Mouse (Mus musculus): ENCODE data around the gene Ccdc40. TPM values are rescaled to one million over a fixed set of nuclear protein-coding genes. Genes with fewer than 3 reads are reported as not detected.

Ccdc40 gene
- polyA plus RNA-seq, 1 experiment from 2014 or later = 0.68 TPM

- WGBS (ENCODE audit: insufficient replicate concordance) = 71% methylated on average over 3 of the region's 3 CpGs
- Histone ChIP-seq H3K4me1 (ENCODE audit: control insufficient read depth, low read depth, low read length) (peaks cover 8% of the 10 kb centered on the region), H3K4me3 (ENCODE audit: low read depth, low read length) (no peak overlapping the region), H3K4me2 (ENCODE audit: low read depth, low read length) (no peak overlapping the region), H3K9me3 (replicated peaks; ENCODE audit: control insufficient read depth, low read length) (no peaks in the 10 kb centered on the region), H3K36me3 (ENCODE audit: control insufficient read depth, insufficient read depth) (no peaks in the 10 kb centered on the region), H3K27me3 (ENCODE audit: control insufficient read depth, insufficient read depth, low read depth, low read length) (no peaks in the 10 kb centered on the region), H3K27ac (ENCODE audit: low read length) (no peak overlapping the region), H3K9ac (ENCODE audit: low read depth, low read length) (no peak overlapping the region)
- no peak for ATAC-seq (ENCODE audit: low read depth)
Observed at GRCm38 (mm10) chr11:119189319-119189718, 39.1 kb upstream of the Ccdc40 start.

DNA sequence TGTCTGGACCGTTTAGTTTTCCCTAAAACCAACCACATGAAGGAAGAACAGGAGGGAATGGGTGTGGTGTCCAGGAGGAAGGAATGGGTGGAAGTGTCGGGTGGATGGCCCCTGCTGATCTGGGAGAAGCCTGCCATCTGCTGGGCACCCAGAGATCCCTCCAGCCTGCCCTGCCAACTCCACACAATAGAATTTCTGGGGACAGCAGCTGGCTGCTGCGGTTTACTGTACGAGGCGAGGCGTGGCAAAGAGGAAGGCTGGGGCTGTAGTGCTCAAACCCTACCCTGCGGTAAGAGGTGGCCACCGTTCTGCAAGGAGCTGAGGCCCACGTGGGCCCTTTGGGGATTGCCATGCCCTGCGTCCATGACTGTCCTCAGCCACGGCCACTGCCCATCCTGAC is 37.9 kb upstream of the Ccdc40 start:
- no peak overlapping the region for H3K9ac ChIP-seq (ENCODE audit: low read depth, low read length)
- H3K27me3 ChIP-seq (ENCODE audit: control insufficient read depth, insufficient read depth, low read depth, low read length) = no peaks in the 10 kb centered on the region
- peak; percentile 23; the same call in 1 of the 2 replicates for ATAC-seq (ENCODE audit: low read depth)
- H3K4me1 ChIP-seq (ENCODE audit: control insufficient read depth, low read depth, low read length) = peaks cover 8% of the 10 kb centered on the region
- H3K4me3 ChIP-seq (ENCODE audit: low read depth, low read length) = no peak overlapping the region
- H3K27ac ChIP-seq (ENCODE audit: low read length) = no peak overlapping the region
- WGBS (ENCODE audit: insufficient replicate concordance) = 8% methylated on average over 11 of the region's 11 CpGs
- no peaks in the 10 kb centered on the region for H3K9me3 ChIP-seq (replicated peaks; ENCODE audit: control insufficient read depth, low read length)
- no peak overlapping the region for H3K4me2 ChIP-seq (ENCODE audit: low read depth, low read length)
- H3K36me3 ChIP-seq (ENCODE audit: control insufficient read depth, insufficient read depth) = no peaks in the 10 kb centered on the region

- H3K9ac ChIP-seq (ENCODE audit: low read depth, low read length) = no peak overlapping the region
Observed at GRCm38 (mm10) chr11:119191606-119192081, 36.7 kb upstream of the Ccdc40 start.

DNA sequence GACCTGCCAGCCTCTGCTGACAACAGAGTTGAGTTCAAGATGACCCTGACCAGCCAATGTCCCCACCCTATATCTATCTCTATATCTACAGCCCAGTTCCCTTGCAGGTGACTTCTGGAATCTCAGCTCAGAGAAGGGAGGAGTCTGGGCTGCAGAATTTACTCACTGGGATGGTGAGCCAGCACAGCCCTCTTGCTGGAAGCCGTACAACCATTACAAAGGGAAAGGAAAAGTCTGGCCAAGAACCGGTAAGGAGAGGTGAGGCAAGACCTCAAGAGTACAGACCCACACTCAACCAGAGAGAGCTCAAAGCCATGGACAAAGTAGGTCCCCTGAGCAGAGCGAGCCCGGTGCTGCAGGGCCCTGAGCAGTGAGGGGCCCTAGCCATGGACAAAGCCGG is 36.2 kb upstream of the Ccdc40 start:
- H3K27ac ChIP-seq (ENCODE audit: low read length) = no peak overlapping the region
- no peak for ATAC-seq (ENCODE audit: low read depth)
- H3K9me3 ChIP-seq (replicated peaks; ENCODE audit: control insufficient read depth, low read length) = no peaks in the 10 kb centered on the region
- H3K4me1 ChIP-seq (ENCODE audit: control insufficient read depth, low read depth, low read length) = peaks cover 8% of the 10 kb centered on the region
- no peak overlapping the region for H3K4me2 ChIP-seq (ENCODE audit: low read depth, low read length)
- H3K9ac ChIP-seq (ENCODE audit: low read depth, low read length) = no peak overlapping the region
- no peaks in the 10 kb centered on the region for H3K36me3 ChIP-seq (ENCODE audit: control insufficient read depth, insufficient read depth)
- no peak overlapping the region for H3K4me3 ChIP-seq (ENCODE audit: low read depth, low read length)
- no peaks in the 10 kb centered on the region for H3K27me3 ChIP-seq (ENCODE audit: control insufficient read depth, insufficient read depth, low read depth, low read length)
- 76% methylated on average over 5 of the region's 5 CpGs for WGBS (ENCODE audit: insufficient replicate concordance)

More at GRCm38 (mm10) chr11:119191606-119192081, 36.7 kb upstream of the Ccdc40 start:
- Histone ChIP-seq H3K4me2 (ENCODE audit: low read depth, low read length) (no peak overlapping the region), H3K27me3 (ENCODE audit: control insufficient read depth, insufficient read depth, low read depth, low read length) (no peaks in the 10 kb centered on the region), H3K27ac (ENCODE audit: low read length) (no peak overlapping the region), H3K4me1 (ENCODE audit: control insufficient read depth, low read depth, low read length) (peaks cover 8% of the 10 kb centered on the region), H3K4me3 (ENCODE audit: low read depth, low read length) (no peak overlapping the region), H3K9me3 (replicated peaks; ENCODE audit: control insufficient read depth, low read length) (no peaks in the 10 kb centered on the region), H3K36me3 (ENCODE audit: control insufficient read depth, insufficient read depth) (no peaks in the 10 kb centered on the region)
- WGBS (ENCODE audit: insufficient replicate concordance) = 55% methylated on average over 9 of the region's 9 CpGs
- no peak for ATAC-seq (ENCODE audit: low read depth)

DNA sequence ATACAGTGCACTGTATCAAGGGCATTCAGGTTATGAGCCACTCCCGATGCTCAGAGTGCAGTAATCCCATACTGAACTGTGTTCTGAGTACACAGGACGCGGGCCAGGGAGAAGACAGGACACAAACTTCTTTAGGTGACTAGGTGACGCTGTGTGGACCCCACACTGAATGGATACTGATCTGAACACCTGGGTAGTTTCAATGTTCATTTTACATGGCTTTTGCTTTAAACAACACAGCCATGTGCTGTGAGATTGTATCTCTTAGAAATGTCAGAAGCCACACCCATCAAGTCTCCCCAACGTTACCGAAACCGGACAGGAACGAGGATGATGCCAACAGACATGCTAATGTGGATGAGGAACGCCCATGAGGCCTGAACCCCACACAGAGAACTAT is 35.8 kb upstream of the Ccdc40 start:
- H3K4me1 ChIP-seq (ENCODE audit: control insufficient read depth, low read depth, low read length) = peaks cover 8% of the 10 kb centered on the region
- H3K36me3 ChIP-seq (ENCODE audit: control insufficient read depth, insufficient read depth) = no peaks in the 10 kb centered on the region
- H3K4me2 ChIP-seq (ENCODE audit: low read depth, low read length) = no peak overlapping the region
- no peak overlapping the region for H3K4me3 ChIP-seq (ENCODE audit: low read depth, low read length)
- WGBS (ENCODE audit: insufficient replicate concordance) = 65% methylated on average over 9 of the region's 9 CpGs
- no peak overlapping the region for H3K9ac ChIP-seq (ENCODE audit: low read depth, low read length)
- H3K27me3 ChIP-seq (ENCODE audit: control insufficient read depth, insufficient read depth, low read depth, low read length) = no peaks in the 10 kb centered on the region
- ATAC-seq (ENCODE audit: low read depth) = no peak
- H3K27ac ChIP-seq (ENCODE audit: low read length) = no peak overlapping the region
- no peaks in the 10 kb centered on the region for H3K9me3 ChIP-seq (replicated peaks; ENCODE audit: control insufficient read depth, low read length)

DNA sequence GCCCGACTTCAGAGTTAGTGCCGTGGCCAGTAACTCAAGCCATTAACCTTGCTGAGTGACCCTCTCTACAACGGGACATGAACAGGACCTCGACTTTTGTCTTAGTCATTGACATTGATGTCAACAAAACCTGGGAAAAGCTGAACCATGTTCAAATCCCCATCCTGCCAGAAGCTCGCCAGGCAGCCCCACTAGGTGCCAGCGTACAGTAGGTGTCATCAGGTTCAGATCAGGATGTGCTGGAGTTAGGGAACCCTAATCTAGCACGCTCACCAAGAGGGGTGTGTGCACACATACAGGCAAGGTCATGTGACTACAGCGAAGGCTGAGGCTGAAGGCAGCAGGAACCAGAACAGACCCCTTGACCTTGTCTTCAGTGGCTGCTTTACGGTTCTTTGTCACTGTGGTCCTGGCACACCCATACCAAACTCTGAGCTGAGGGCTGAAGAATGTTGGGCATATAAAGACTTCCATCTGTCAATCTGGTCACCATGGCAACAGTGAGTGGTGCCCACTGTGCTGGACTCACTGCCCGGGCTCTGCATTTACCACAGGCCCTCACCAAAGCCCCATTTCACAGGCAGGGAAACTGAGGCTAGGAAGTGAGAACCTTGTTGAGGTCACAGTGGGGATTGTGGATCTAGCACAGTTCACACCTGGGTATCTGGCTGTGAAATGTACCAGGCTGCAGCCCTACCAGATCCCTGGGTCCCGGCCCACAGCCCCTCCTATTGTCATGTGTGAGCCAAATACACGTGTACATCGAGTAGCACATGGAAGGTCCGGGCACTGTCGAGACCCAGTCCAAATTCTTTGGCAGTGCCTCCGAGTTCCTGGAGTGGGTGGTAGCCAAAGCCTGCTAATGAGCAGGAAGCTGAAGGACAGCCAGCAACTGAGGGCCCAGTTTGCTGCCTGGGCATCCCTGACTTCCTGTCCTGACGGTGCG is 30.5 kb upstream of the Ccdc40 start:
- no peaks in the 10 kb centered on the region for H3K9me3 ChIP-seq (replicated peaks; ENCODE audit: control insufficient read depth, low read length)
- H3K27me3 ChIP-seq (ENCODE audit: control insufficient read depth, insufficient read depth, low read depth, low read length) = no peaks in the 10 kb centered on the region
- H3K9ac ChIP-seq (ENCODE audit: low read depth, low read length) = no peak overlapping the region
- H3K4me2 ChIP-seq (ENCODE audit: low read depth, low read length) = no peak overlapping the region
- no peaks in the 10 kb centered on the region for H3K4me1 ChIP-seq (ENCODE audit: control insufficient read depth, low read depth, low read length)
- H3K4me3 ChIP-seq (ENCODE audit: low read depth, low read length) = no peak overlapping the region
- H3K36me3 ChIP-seq (ENCODE audit: control insufficient read depth, insufficient read depth) = no peaks in the 10 kb centered on the region
- no peak overlapping the region for H3K27ac ChIP-seq (ENCODE audit: low read length)
- no peak for ATAC-seq (ENCODE audit: low read depth)
- 73% methylated on average over 18 of the region's 18 CpGs for WGBS (ENCODE audit: insufficient replicate concordance)

GRCm38 (mm10) chr11:119198564-119199232 is 29.7 kb upstream of the Ccdc40 start:
- no peaks in the 10 kb centered on the region for H3K27me3 ChIP-seq (ENCODE audit: control insufficient read depth, insufficient read depth, low read depth, low read length)
- ATAC-seq (ENCODE audit: low read depth) = no peak
- H3K36me3 ChIP-seq (ENCODE audit: control insufficient read depth, insufficient read depth) = no peaks in the 10 kb centered on the region
- 57% methylated on average over 26 of the region's 26 CpGs for WGBS (ENCODE audit: insufficient replicate concordance)
- H3K4me2 ChIP-seq (ENCODE audit: low read depth, low read length) = no peak overlapping the region
- no peak overlapping the region for H3K9ac ChIP-seq (ENCODE audit: low read depth, low read length)
- no peak overlapping the region for H3K4me3 ChIP-seq (ENCODE audit: low read depth, low read length)
- H3K9me3 ChIP-seq (replicated peaks; ENCODE audit: control insufficient read depth, low read length) = no peaks in the 10 kb centered on the region
- H3K4me1 ChIP-seq (ENCODE audit: control insufficient read depth, low read depth, low read length) = no peaks in the 10 kb centered on the region
- H3K27ac ChIP-seq (ENCODE audit: low read length) = no peak overlapping the region

DNA sequence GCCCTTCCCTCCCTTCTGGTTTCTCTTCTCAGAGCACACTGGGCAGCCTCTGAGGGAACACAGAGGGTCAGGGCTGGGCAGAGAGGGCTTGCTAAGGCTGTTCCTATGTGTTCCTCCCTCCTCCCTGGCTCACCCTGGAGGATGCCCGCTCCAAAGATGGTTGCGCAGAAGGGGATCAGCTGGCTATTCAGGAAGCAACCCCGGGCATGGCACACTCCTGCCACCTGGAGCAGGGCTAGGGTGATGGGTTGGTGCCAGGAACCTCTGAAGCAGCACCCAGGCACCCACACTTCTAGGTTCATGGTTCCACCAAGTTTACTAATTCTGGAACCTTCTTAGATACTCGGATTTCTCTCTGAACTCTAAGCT is 29.2 kb upstream of the Ccdc40 start:
- Histone ChIP-seq H3K9ac (ENCODE audit: low read depth, low read length) (no peak overlapping the region), H3K4me1 (ENCODE audit: control insufficient read depth, low read depth, low read length) (no peaks in the 10 kb centered on the region), H3K27me3 (ENCODE audit: control insufficient read depth, insufficient read depth, low read depth, low read length) (no peaks in the 10 kb centered on the region), H3K4me3 (ENCODE audit: low read depth, low read length) (no peak overlapping the region), H3K4me2 (ENCODE audit: low read depth, low read length) (no peak overlapping the region), H3K27ac (ENCODE audit: low read length) (no peak overlapping the region), H3K36me3 (ENCODE audit: control insufficient read depth, insufficient read depth) (no peaks in the 10 kb centered on the region), H3K9me3 (replicated peaks; ENCODE audit: control insufficient read depth, low read length) (no peaks in the 10 kb centered on the region)
- ATAC-seq (ENCODE audit: low read depth) = no peak
- 68% methylated on average over 4 of the region's 4 CpGs for WGBS (ENCODE audit: insufficient replicate concordance)

DNA sequence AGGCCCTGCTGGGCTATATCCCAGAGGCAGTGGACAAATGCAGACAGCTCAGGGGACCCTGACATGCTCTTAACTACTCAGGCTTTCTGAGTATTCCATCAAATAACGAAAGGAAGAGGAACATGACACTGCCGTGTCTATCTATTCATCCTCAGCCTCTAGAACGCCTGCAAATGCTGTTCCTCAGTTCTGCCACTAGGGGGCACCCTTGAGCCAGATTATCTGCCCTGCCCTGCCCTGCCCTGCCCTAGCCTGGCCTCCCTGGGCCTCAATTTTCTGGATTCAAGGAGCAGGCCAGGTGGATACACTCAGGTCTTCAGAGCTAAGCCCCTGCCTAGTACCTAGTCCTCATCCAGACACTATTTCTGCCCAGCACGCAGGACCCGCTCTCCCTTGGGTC is 24.9 kb upstream of the Ccdc40 start:
- Histone ChIP-seq H3K36me3 (ENCODE audit: control insufficient read depth, insufficient read depth) (no peaks in the 10 kb centered on the region), H3K9ac (ENCODE audit: low read depth, low read length) (no peak overlapping the region), H3K9me3 (replicated peaks; ENCODE audit: control insufficient read depth, low read length) (no peaks in the 10 kb centered on the region), H3K4me3 (ENCODE audit: low read depth, low read length) (no peak overlapping the region), H3K4me1 (ENCODE audit: control insufficient read depth, low read depth, low read length) (no peaks in the 10 kb centered on the region), H3K27ac (ENCODE audit: low read length) (no peak overlapping the region), H3K4me2 (ENCODE audit: low read depth, low read length) (no peak overlapping the region), H3K27me3 (ENCODE audit: control insufficient read depth, insufficient read depth, low read depth, low read length) (no peaks in the 10 kb centered on the region)
- ATAC-seq (ENCODE audit: low read depth) = no peak
- WGBS (ENCODE audit: insufficient replicate concordance) = 42% methylated on average over 5 of the region's 5 CpGs
